Mouse (Mus musculus) left cerebral cortex, postnatal 14 days (tissue): ENCODE results near the gene Slc25a14. TPM values are rescaled to one million over a fixed set of nuclear protein-coding genes. Genes with fewer than 3 reads are reported as not detected.

Experiments used
- DNase-seq, 2 experiments: peaks; one replicate each; pipeline ENCODE4 v3.0.0; 2021 to 2022; ENCODE audit warnings: low spot score in 2 of 2, mixed read lengths in 1 of 2
- intact Hi-C: fragments of 180-260 bp; cut with DNase I; formaldehyde crosslinking; loops from one replicate; pipeline ENCODE4 v1.15.1; 2025
- long read RNA-seq, 2 experiments: library from polyadenylated mRNA; stranded (forward); transcript quantifications; one replicate each; pipeline ENCODE4 v2.0.0; 2021
- total RNA-seq, 2 experiments: library from RNA; stranded (reverse); gene quantifications; 2 replicates each; pipeline ENCODE4 v1.2.3; 2021

Slc25a14 gene
- 10 to 100 TPM; 49.8 to 53.4 TPM for total RNA-seq
- long read RNA-seq, experiment 1, transcript Slc25a14-202 (11 exons, 1,582 nt), result minor isoform, 24 of 63 reads
- long read RNA-seq, experiment 1, transcript Slc25a14-201 (11 exons, 1,760 nt), result major isoform, 25 of 63 reads
- long read RNA-seq, experiment 1, partial matches to known transcripts, result 1 of 63 reads
- long read RNA-seq, experiment 1, other reads (novel, unspliced or antisense), result 10 of 63 reads
- long read RNA-seq, experiment 2, transcript Slc25a14-201 (11 exons, 1,760 nt), result minor isoform, 16 of 46 reads
- long read RNA-seq, experiment 2, transcript Slc25a14-202 (11 exons, 1,582 nt), result major isoform, 18 of 46 reads
- long read RNA-seq, experiment 2, partial matches to known transcripts, result 2 of 46 reads
- long read RNA-seq, experiment 2, other reads (novel, unspliced or antisense), result 8 of 46 reads

DNA sequence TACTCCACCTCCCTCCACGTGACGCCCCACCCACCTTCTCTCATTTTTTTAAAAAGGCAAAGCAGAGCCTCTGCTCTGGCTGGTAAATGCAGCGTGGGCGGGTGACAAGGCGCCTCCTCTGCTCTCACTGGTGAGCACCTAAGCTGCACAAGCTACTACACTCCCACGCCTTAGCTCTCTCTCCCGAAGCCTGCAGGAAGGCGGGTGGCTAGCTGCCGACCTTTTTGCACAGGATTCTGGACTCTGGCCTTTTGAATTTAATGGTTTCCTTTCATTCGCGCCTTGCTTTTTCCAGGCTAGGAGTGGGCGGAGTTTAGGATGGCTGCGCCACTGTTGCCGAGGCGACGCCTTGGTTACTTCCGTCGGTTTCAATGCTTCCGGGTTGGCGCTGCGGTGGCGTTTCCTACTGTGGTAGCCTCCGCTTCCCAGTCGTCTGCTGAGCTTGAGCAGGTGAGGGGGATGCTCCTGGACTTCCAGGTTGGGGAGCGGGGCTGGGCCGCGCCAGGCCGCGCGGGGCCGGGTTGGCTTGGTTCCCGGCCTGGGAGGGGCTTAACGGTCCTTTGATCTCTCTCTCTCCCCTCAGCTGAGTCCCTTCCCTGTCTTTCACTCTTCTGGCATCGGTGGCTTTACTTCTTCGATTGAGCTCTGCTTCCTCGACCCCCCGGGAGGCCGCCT, at the start of gene Slc25a14:
TSS of gene Slc25a14 (plus strand) at position 35 of the 675 bp plus-strand sequence.
- peak; percentile 79 to 84 for DNase-seq
- intact Hi-C loops, result no loop called here

DNA sequence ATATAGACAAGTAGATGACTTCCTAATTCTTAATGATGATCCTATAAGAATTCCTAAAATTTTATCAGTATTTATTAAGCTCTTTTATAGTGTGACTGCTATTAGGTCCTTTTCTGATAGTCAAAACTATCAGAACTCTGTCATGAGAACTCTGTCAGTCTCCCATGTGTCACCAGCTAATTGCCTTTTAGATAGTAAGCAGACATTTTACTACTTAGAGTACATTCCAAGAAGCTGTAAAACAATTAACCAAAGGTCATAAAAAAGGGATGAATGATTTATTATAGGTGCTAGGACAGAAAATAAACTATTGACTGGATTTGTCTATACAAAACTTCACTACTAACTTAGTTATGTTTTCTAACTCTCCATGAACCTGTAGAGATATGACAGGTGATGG, 39.9 kb upstream of the Slc25a14 start:
- intact Hi-C loops, result no loop called here
- no peak for DNase-seq

DNA sequence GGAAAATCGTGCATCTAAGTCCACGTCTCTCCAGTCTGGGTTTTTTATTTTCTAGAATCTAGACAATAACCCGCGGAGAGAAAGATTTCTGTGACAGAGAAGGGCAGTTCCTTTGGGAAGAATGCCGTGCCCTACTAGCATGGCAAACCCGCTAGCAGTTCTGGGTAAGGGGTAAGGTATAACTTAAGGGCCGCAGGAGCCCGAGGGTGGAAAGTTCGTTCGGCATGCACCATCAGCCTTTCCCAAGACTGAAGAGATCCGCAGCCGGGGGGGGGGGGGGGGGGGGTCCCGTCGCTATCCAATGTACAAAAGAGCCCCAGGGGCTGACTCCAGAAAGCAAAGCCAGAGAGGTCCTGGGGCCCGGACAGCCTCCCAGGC, 29.5 kb upstream of the Slc25a14 start:
- no peak for DNase-seq
- intact Hi-C loops, result no loop called here

DNA sequence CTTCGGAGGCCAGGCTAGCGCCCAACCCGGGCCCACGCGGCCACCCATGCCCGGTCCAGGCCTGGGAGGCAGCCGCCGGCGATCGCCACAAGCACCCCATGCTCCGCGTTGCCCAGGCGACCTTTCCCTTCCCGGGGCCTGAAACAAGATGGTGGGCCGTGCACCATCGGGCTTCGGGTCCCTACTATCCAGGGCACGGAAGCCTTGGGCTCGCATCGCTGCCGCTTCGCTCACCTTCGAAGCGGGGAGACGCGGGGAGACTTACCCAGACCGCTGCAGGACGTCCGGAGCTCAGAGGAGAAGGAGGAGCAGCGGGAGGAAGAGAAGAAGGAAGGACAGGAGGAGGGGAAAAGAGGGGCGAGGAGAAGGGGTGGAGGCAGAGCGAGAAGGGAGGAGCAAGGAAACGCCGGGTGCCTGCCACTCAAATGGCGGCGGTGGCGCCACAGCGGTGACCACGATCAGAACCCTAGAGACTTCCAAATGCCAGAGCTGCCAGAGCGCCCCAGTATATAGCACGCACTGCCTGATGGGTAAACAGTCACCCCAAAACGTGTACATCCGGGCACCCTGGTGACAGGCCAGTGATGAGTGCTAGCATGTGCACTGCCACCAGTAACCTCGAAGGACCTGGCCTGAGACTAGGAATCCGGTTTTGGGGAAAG, 29.0 kb upstream of the Slc25a14 start, which contains the start of gene Zfp280c:
TSS of gene Zfp280c (minus strand) at position 406 of the 662 bp plus-strand sequence.
- intact Hi-C loops, result no loop called here
- DNase-seq, result peak; percentile 69 to 79

DNA sequence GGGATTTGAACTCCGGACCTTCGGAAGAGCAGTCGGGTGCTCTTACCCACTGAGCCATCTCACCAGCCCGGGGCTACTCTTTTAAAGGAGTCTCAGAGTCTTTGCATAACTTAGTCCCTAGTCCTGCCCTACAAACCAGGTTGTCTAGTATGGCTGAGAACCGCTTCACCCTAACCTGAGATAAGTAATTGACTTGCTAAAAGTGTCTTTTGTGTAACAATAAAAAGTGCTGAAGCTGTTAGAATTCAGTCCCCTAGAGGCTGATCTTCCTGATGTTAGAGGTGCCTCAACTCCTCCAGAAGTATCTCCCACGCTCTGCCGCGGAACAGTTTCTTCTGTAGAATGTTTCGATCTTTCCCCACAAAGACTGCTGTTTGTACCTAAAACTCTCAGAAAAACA, 27.2 kb upstream of the Slc25a14 start:
- no peak for DNase-seq
- intact Hi-C loops, result no loop called here

DNA sequence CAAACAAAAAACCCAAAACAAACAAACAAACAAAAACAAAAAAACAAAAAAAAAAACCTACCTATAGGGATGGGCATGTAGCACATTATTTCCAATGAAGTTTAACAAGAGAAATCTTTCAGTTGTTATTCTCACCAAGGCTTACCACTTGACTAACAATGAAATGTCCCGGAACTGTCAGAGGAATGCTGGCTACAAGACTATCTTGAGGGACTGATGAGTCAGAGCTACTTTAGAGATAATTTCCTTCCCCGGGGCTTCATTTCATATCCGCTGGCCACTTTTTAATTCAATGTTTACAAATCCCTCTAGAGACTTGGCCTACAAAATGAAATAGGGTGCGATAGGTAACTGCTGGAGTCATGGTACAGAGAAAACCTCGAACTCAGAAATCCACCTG, 26.3 kb upstream of the Slc25a14 start:
- intact Hi-C loops, result no loop called here
- no peak for DNase-seq

DNA sequence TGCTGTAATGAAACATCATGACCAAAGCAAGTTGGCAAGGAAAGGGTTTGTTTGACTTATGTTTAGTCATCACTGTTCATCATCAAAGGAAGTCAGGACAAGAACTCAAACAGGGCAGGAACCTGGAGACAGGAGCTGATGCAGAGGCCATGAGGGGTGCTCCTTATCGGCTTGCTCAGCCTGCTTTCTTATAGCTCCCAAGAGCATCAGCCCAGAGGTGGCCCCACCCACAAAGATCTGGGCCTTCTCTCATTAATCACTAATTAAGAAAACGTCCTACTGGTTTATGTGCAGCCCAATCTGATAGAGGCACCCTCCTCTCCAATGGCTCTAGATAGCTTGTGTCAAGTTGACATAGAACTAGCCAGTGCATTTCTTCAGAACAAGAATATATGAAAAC, 18.3 kb upstream of the Slc25a14 start:
- intact Hi-C loops, result no loop called here
- no peak for DNase-seq

DNA sequence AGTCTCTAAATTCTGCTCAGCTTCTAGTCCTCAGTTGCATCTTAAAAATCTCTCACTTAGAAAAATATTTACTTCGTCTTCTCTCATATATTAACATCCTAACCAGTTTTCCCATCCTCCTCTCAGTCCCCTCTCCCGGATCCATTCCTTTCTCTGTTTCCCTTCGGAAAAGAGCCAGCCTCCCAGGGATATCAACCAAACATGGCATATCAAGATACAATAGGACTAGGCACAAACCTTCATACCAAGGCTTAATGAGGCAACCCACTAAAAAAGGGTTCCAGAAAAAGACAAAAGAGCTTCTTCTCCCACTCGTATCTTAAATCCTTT, 199 bp upstream of the Slc25a14 start:
- intact Hi-C loops, result no loop called here
- no peak for DNase-seq

DNA sequence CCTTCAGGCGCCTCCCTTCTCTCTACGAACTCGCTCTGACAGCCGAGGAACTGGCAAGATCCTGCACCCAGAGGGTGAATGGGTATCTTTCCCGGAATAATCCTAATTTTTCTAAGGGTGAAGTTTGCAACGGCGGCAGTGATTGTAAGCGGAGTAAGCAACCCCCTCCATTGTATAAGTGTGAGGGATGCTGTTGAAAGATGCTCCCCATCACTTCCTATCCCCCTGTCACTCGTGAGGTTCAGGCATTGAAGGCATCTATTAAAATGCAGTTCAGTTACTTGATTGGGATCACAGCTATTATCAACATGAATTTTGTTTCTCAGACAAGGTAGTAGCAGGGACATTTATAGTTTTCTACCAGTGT, 824 bp downstream of the Slc25a14 start:
- intact Hi-C loops, result no loop called here
- no peak for DNase-seq

DNA sequence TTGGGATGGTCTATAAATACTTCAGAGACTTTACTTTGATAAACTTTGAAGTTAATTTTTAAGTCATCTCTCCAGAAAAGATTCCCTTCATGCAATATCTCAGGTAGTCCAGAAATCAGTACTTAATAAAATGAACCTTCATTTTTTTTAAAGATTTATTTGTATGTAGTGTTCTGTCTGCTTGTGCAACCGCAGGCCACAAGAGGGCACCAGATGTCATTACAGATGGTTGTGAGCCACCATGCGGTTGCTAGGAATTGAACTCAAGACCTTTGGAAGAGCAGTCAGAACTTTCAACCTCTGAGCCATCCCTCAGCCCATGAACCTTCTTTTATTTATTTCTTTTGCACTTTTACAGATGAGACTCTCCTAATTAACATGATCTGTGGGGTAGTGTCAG, 13.8 kb downstream of the Slc25a14 start:
- no peak for DNase-seq
- intact Hi-C loops, result no loop called here

GRCm38 (mm10) chrX:48644122-48644521, 20.9 kb downstream of the Slc25a14 start:
- peak; percentile 35 to 41 for DNase-seq
- intact Hi-C loops, result no loop called here

GRCm38 (mm10) chrX:48666807-48667206, 43.6 kb downstream of the Slc25a14 start:
- peak in 1 of 2 experiments; percentile 2 for DNase-seq
- intact Hi-C loops, result no loop called here

GRCm38 (mm10) chrX:48669588-48669987, 46.4 kb downstream of the Slc25a14 start:
- DNase-seq, result peak; percentile 2 to 6
- intact Hi-C loops, result no loop called here

DNA sequence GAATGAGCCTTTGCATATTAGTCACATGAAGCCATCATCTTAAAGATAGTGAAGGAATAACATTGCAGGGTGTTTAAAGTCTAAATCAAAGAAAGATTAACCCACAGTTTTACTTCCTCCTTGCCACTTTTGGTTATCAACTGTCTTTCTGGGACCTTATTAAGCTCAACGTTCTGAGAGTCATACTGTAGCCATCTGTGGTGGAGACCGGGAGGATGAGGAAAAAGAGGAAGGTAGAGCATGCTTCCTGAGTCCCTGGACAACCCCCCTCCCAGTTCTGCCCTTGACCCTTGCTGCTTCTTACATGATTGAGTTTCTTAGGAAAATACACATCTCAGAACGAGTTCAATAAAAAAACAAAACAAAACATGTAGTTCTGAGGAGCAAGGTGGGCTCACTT, 48.5 kb downstream of the Slc25a14 start:
- intact Hi-C loops, result no loop called here
- no peak for DNase-seq

DNA sequence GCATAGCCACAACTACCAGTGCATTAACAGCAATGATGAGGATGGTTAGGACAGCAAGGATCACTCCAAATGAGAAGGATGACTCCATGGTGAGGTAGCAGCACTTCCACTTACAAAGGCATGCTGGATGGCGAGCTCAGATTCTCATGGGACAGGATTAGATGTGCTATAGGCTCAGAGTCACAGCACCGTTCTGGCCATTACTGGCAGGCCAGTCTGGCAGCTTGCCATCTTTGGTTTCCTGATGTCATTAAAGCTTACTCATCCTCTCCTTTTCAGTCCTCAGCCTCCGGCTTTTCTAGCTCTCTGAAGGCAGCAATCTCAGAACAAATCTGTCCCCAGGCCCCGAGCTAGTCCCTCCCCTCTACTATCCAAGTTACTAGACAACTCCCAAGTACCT, 51.0 kb downstream of the Slc25a14 start, which contains the start of gene Gpr119:
TSS of gene Gpr119 (minus strand) at position 308 of the 400 bp plus-strand sequence.
- no peak for DNase-seq
- intact Hi-C loops, result no loop called here

- intact Hi-C loops, result loop anchor here (10.0 kb wide), 1 partner anchor 621 kb away; no protein-coding TSS in a partner anchor
- DNase-seq, result peak; percentile 46 to 52
Measured at GRCm38 (mm10) chrX:48683451-48683850, 60.2 kb downstream of the Slc25a14 start.

DNA sequence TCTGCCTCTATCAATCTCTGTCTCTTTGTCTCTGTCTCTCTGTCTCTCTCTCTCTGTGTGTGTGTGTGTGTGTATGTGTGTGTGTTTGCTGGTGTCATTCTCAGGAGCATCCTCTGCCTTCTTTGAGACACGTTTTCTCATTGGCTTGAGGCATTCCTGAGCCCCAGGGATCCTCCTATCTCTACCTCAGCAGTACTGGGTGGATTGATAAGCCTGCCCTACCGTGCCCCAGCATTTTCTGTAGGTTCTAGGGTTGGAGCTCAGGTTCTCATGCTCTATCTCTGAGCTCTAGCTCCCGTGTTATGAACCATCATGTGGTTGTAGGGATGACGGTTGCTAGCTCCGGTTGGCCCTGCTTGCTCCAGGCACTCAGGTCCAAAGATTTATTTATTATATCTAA, 60.6 kb downstream of the Slc25a14 start:
- intact Hi-C loops, result loop anchor here (10.0 kb wide), 1 partner anchor 621 kb away; no protein-coding TSS in a partner anchor
- no peak for DNase-seq

DNA sequence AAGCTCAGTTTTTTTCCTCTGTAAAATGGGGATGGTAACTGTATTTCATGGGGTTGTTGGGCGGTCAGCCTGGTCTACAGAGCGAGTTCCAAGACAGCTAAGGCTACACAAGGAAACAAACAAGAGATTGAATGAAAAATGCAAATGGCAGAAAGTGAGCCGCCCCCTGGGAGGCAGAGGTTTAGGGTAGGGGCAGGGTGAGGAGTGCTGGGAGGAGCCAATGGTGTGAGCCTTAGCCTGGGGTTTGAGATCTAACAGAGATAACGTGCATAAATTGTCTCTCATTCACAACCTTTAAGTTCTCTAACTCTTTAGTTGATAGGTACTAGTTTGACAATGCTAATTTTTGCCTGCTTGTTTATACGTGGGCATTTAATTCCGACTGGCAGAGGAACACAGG, 71.2 kb downstream of the Slc25a14 start:
- intact Hi-C loops, result loop anchor here (10.0 kb wide), 1 partner anchor 590 kb away; the partner anchor contains the start of gene Enox2
- DNase-seq, result no peak

GRCm38 (mm10) chrX:48694864-48695371, 71.7 kb downstream of the Slc25a14 start, which contains the start of gene Rbmx2:
Gene Rbmx2 (plus strand): TSS chrX:48695004.
- intact Hi-C loops, result loop anchor here (10.0 kb wide), 1 partner anchor 590 kb away; the partner anchor contains the start of gene Enox2
- peak; percentile 91 to 92 for DNase-seq

DNA sequence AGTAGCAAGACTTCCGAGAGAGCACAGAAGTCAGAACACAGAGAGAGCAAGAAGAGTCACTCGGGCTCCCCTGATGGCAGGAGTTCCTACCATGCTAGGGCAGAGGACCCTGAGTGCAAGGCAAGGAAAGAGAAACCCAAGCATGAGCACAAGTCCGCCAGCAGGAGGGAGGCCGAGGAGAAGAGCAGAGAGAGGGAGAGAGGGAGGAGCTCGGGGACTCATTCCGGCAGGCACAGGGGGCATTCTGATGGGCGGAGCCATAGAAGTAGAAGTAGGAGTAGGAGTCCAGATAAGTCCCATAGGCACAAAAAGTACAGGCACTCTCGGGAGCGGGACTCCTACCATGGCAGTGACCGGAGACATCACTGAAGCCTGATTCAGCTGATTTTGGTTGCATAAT, 86.5 kb downstream of the Slc25a14 start:
- no peak for DNase-seq
- intact Hi-C loops, result no loop called here
